Mouse (Mus musculus): ENCODE measurements around the gene Gm20388.

DNA sequence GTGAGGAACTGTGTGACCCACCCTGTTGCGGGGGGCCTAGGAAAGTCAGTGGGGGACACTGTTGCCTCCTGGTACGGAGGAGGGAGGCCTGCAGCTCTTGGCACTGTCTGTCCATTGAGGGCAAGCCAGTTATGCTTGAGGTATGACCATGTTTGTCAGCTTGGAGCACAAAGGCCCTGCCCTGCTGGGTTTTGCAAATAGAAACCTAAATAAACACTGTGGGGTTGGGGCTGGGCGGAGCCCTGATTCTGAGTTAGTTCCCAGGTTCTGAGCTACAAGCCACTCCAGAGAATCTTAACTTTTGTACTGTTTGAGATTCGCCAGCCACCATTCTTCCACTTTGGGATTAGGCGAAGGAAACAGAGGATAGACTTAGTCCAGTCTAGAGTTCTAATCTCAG, 3799.7 kb downstream of the Gm20388 start:
- TF ChIP-seq POLR2A (IDR thresholded peaks at IDR 0.05; ENCODE audit: borderline replicate concordance, control insufficient read depth, low read depth, low read length), result no peak
- no peak for TF ChIP-seq CTCF (IDR thresholded peaks at IDR 0.05; ENCODE audit: control insufficient read depth, insufficient read depth, low read length)

Measured in bone marrow, adult 2 months (tissue).